Mouse (Mus musculus) layer of hippocampus, postnatal 25 days (tissue): ENCODE measurements around the gene Zfp729b. TPM values are rescaled to one million over a fixed set of nuclear protein-coding genes. Genes with fewer than 3 reads are reported as not detected.

ENCODE experiments used
- DNase-seq, 2 experiments: peaks; one replicate each; pipeline ENCODE4 v3.0.0; 2022; ENCODE audit warnings: mixed read lengths in 2 of 2, low spot score in 1 of 2; ENCODE audit errors: extremely low spot score in 1 of 2
- total RNA-seq, 2 experiments: library from RNA; stranded (reverse); gene quantifications; 2 replicates each; pipeline ENCODE4 v1.2.3; 2021

Zfp729b gene
- 1 to 10 TPM; 8.6 to 8.7 TPM for total RNA-seq

DNA sequence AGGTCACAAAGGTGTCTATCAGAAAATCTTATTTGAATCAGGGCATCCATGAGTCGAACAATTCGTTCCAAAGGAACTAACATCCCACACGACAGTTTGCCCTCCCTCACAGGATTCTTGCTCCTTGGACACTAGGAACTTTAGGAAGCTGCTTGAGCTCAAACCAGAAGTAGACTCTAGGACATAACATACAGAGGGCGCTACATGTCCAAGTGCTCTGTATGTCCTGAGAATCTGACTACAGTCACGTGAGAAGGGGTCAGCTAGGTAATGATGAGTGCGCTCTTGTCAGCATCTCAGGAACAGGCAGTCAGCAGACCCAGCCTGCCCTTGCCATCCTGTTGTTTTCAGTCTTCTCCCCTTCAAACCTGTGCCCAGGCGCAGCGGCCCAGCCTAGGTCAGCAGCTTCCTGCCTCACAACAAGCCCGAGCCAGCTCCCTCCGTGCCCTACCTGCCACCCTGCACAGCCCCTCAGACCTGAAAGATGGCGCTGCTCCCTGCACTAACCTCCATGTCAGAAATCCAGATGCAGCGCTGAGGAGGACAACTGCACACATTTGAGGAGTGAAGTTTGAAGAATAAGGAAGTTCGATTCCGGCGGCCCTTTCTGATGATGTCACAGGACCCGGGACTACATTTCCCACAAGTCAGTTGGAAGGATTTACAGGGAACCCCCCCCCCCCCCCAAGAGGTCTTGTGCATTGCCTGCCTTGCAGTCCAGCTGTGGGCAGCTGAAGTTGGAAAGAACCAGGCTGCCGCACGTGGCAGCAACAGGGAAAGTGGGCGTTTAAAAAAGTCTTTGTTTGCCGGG is at the start of gene Zfp729b:
Zfp729b (minus strand) TSS at position 642 of the 811 bp plus-strand sequence.
- peak; percentile 70 to 88 for DNase-seq

DNA sequence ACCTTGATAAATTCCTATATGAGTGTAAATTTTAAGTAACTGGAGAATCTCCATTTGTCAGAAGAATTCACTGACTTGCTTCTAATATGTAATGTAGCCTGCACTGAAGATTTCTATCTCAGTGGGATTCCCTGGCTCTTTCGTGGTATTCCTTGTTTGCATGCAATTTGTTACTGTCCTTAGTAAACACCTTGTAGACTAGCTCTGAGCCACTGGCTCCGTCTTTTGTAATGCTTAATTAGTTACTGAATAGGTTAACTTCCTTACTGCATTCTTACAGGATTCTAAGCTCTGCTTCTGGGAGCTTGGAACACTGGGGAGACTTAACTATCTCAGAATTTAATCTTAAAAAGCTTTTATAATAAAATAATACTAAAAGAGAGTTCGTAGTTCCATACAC is 43.0 kb upstream of the Zfp729b start:
- DNase-seq = no peak

DNA sequence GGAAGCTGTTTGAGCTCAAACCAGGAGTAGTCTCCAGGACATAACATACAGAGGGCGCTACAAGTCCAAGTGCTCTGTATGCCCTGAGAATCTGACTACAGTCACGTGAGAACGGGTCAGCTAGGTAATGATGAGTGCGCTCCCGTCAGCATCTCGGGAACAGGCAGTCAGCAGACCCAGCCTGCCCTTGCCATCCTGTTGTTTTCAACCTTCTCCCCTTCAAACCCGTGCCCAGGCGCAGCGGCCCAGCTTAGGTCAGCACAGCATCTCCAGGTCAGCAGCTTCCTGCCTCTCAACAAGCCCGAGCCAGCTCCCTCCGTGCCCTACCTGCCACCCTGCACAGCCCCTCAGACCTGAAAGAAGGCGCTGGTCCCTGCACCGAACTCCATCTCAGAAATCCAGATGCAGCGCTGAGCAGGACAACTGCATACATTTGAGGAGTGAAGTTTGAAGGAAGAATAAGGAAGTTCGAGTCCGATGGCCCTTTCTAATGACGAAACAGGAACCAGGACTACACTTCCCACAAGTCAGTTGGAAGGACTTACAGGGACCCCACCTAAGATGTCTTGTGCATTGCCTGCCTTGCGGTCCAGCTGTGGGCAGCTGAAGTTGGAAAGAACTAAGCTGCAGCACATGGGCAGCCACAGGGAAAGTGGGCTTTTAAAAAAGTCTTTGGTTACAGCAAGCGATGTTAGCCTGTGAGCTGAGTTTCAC is 27.9 kb upstream of the Zfp729b start, which contains the start of the genes Gm49345 and Zfp729a:
Gm49345 (minus strand) TSS at position 476 of the 714 bp plus-strand sequence.
Zfp729a (minus strand) TSS at position 498 of the 714 bp plus-strand sequence.
- peak; percentile 60 to 68 for DNase-seq

DNA sequence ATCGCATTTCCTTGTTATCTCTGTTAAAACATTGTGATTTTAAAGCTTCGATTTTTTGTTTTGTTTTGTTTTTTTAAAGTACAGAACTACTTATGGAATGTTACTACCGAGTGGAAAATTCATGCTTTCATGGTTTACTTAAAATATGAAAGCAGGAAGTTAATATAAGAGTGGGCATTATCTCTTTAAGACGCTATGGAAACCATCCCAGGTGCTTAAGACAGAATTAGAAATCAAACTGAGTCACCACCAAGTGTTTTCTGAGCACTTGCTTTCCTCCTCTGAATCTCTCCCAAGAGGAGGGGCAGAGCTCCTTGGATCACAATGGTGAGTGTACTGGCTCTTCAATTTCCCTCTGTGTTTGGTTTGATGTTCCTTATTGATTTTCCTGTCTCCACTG is 601 bp upstream of the Zfp729b start:
- DNase-seq = no peak

DNA sequence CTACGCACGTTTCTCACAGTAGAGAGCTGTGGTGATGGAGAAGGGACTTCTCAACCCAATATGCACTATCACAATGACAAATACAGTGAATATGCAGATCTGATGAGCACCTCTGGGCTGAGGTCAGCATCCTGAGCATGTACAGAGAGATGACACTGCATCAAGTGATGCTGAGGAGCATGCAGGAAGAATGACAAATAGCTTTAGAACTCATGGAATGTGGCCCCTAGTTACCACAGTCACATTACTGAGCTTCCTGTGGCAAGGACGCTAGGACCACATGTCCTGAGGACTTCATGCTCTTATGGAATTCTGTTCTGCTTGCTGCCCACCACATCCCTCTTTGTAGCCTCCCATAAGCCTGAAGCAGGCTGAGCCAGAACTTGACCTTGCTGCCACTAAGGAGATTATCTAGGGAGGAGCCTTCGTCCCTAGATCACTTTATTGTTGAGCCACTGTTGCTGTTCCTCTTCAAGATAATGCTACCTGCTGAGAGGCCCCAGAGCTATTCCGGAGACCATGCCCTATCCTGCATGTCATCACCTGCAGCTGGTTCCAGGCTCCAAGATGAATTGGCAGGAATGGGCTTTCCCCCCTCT is 36.8 kb downstream of the Zfp729b start:
- DNase-seq = no peak

DNA sequence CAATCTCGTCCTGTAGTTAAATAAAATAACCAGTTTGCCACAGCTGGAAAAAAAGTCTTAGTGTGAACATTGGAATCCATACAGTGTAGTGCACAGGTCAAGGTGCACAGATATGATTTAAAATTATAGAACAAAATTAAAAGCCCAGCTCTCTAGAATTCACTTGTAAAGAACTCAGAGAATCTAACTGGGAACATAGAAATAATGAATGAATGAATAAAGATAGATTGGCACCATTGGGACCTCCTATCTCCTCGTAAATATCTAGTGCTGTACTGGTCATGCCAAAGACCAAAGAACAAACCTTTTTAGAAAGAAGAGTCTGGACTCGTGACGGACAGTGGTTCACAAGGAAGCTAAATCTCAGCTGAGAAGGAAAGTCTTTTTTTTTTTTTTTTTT is 55.8 kb downstream of the Zfp729b start, which contains the start of gene Zfp748:
Zfp748 (minus strand) TSS at position 101 of the 400 bp plus-strand sequence.
- DNase-seq = no peak

DNA sequence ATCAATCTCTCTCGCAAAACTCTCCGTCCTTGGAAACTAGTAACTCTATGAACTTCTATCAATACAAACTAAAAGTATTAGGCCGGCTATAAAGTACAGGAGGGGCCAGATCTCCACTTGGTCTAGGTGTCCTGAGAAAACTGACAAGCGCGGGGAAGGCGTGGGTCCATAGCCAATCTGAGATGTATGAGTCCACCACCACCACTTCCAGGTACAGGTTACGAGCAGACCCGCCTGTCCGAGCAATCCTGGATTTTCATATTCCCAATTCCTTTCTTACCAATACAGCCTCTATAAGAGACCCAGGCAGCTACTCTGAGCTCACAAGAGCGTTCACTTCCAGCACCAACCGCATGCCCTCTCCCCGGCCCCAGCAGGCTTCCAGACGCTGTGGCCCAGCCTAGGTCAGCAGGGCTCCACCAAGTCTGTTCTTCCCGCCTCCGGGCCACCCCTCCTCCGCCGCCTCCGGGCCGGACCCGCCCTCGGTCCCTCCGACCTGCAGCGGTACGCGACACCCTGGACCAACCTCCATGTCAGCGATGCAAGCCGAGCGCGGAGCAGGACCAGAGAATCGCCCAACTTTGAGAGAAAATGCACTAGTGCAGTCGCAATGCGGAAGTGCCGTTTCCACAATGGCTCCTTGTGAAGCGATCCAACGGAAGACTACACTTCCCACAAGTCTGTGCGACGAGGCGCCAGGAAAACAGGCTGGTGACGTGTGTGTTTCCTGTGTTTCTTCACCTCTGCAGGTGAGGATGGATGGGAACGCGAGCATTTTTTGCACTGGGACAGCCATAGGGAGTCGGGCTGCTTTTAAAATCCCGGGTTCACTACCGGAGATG is 56.8 kb downstream of the Zfp729b start:
- DNase-seq = peak; percentile 70 to 77

DNA sequence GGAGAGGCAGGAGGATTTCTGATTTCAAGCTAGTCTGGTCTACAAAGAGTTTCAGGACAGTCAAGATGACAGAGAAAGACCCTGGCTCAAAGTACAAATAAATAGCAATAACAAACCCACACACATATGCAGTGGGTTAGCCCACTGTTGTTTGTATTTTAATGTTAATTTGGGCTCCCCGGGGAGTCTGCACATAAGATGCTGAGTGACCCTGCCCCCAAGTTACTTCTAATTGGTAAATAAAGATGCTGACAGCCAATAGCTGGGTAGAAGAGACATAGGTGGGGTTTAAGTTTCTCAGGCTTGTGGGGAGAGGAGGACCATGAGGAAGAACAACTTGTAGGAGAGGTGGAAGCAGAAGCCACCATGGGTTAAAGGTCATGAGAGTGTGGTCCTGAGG is 63.6 kb downstream of the Zfp729b start:
- no peak for DNase-seq

Other genes starting within 250 kb of the Zfp729b start
- gene Gm28044, start 249.2 kb downstream of the Zfp729b start, total RNA-seq = under 1 TPM in 1 of 2 experiments, not detected in 1; 0.57 TPM
- 1 to 10 TPM; 1.0 to 1.1 TPM for gene Zfp953, start 249.1 kb downstream of the Zfp729b start, total RNA-seq
- not detected for gene Gm28041, start 234.0 kb downstream of the Zfp729b start, total RNA-seq
- gene Zfp456, start 233.9 kb downstream of the Zfp729b start, total RNA-seq = under 1 TPM; 0.71 to 0.80 TPM
- gene Zfp429, start 209.9 kb downstream of the Zfp729b start, total RNA-seq = 1 to 10 TPM; 2.4 to 5.1 TPM
- gene Zfp459, start 188.3 kb downstream of the Zfp729b start, total RNA-seq = 1 to 10 TPM; 3.0 to 4.7 TPM
- 10 to 100 TPM; 14.6 to 16.0 TPM for gene Zfp874a, start 158.1 kb downstream of the Zfp729b start, total RNA-seq
- 10 to 100 TPM; 16.6 to 19.8 TPM for gene Zfp874b, start 125.4 kb downstream of the Zfp729b start, total RNA-seq
- 1 to 10 TPM; 8.0 to 8.1 TPM for gene Zfp58, start 109.2 kb downstream of the Zfp729b start, total RNA-seq
- under 1 TPM in 1 of 2 experiments, not detected in 1; 0.49 TPM for gene Gm26965, start 83.6 kb downstream of the Zfp729b start, total RNA-seq
- gene Zfp87, start 83.5 kb downstream of the Zfp729b start, total RNA-seq = 10 to 100 TPM; 21.7 to 22.8 TPM
- gene Zfp748, start 55.9 kb downstream of the Zfp729b start, total RNA-seq = 10 to 100 TPM in 1 of 2 experiments, 1 to 10 TPM in 1; 9.7 to 11.4 TPM
- 1 to 10 TPM; 1.3 to 2.6 TPM for gene Gm49345, start 28.1 kb upstream of the Zfp729b start, total RNA-seq
- gene Zfp729a, start 28.1 kb upstream of the Zfp729b start, total RNA-seq = 1 to 10 TPM; 8.4 to 9.7 TPM
- gene Zfp738, start 77.4 kb upstream of the Zfp729b start, total RNA-seq = 10 to 100 TPM; 18.5 to 25.1 TPM
- 10 to 100 TPM; 14.7 to 15.1 TPM for gene Zfp65, start 119.5 kb upstream of the Zfp729b start, total RNA-seq
- gene Zfp85, start 145.5 kb upstream of the Zfp729b start, total RNA-seq = 1 to 10 TPM; 6.2 to 6.6 TPM
- 1 to 10 TPM; 4.5 to 7.1 TPM for gene Zfp493, start 170.0 kb upstream of the Zfp729b start, total RNA-seq
- 1 to 10 TPM; 7.2 to 7.7 TPM for gene Zfp273, start 204.0 kb upstream of the Zfp729b start, total RNA-seq
- 1 to 10 TPM; 6.3 to 8.4 TPM for gene Gm10037, start 221.4 kb upstream of the Zfp729b start, total RNA-seq